Mouse (Mus musculus): ENCODE measurements at regions not wholly inside any gene's neighbourhood (a gene's known extent, or its start where the extent isn't known, plus 50 kb on each side); places are given as distances from the start of the nearest gene placed in this dataset.

DNA sequence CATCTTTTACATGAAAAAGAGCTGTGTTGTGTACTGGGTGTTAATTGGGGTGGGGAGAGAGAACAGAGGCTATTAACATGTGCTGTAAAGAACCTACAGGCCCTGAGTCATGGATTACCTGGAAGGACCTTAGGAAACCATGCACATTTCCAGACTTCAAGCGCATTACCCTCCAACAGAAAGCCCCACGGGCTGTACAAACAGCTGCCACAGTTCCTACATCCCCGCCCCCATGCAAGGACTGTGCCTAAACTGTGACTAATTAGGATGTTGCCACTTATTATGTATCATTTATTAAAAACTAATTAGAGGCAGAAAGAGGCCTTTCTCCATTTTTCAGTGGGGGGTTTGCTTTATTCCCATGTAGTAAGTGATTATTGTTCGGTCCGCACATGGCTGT is 277.5 kb upstream of the Pmfbp1 start:
- TF ChIP-seq POLR2A (IDR thresholded peaks at IDR 0.05; ENCODE audit: control insufficient read depth, low read depth, low read length) (no peak), CTCF (IDR thresholded peaks at IDR 0.05; ENCODE audit: control insufficient read depth, insufficient read depth, insufficient replicate concordance, low read depth, low read length) (no peak)
- no peaks in the 10 kb centered on the region for H3K4me1 ChIP-seq (ENCODE audit: control insufficient read depth, insufficient read depth, low read length)
- H3K36me3 ChIP-seq (ENCODE audit: control insufficient read depth, insufficient read depth, low read length): no peaks in the 10 kb centered on the region
- no peak overlapping the region for H3K27ac ChIP-seq (ENCODE audit: control insufficient read depth, insufficient read depth, low read depth, low read length)
- H3K4me3 ChIP-seq (ENCODE audit: control insufficient read depth, low read depth, low read length): no peak overlapping the region
- no peaks in the 10 kb centered on the region for H3K27me3 ChIP-seq (ENCODE audit: control insufficient read depth, insufficient read depth, low read length)

- Histone ChIP-seq H3K4me1 (ENCODE audit: control insufficient read depth, insufficient read depth, low read length) (no peaks in the 10 kb centered on the region), H3K27me3 (ENCODE audit: control insufficient read depth, insufficient read depth, low read length) (no peaks in the 10 kb centered on the region), H3K27ac (ENCODE audit: control insufficient read depth, insufficient read depth, low read depth, low read length) (no peak overlapping the region), H3K4me3 (ENCODE audit: control insufficient read depth, low read depth, low read length) (no peak overlapping the region), H3K36me3 (ENCODE audit: control insufficient read depth, insufficient read depth, low read length) (no peaks in the 10 kb centered on the region)
- no peak for TF ChIP-seq CTCF (IDR thresholded peaks at IDR 0.05; ENCODE audit: control insufficient read depth, insufficient read depth, insufficient replicate concordance, low read depth, low read length)
- no peak for TF ChIP-seq POLR2A (IDR thresholded peaks at IDR 0.05; ENCODE audit: control insufficient read depth, low read depth, low read length)
Measured at GRCm38 (mm10) chr8:109217326-109217725, 276.5 kb upstream of the Pmfbp1 start.

DNA sequence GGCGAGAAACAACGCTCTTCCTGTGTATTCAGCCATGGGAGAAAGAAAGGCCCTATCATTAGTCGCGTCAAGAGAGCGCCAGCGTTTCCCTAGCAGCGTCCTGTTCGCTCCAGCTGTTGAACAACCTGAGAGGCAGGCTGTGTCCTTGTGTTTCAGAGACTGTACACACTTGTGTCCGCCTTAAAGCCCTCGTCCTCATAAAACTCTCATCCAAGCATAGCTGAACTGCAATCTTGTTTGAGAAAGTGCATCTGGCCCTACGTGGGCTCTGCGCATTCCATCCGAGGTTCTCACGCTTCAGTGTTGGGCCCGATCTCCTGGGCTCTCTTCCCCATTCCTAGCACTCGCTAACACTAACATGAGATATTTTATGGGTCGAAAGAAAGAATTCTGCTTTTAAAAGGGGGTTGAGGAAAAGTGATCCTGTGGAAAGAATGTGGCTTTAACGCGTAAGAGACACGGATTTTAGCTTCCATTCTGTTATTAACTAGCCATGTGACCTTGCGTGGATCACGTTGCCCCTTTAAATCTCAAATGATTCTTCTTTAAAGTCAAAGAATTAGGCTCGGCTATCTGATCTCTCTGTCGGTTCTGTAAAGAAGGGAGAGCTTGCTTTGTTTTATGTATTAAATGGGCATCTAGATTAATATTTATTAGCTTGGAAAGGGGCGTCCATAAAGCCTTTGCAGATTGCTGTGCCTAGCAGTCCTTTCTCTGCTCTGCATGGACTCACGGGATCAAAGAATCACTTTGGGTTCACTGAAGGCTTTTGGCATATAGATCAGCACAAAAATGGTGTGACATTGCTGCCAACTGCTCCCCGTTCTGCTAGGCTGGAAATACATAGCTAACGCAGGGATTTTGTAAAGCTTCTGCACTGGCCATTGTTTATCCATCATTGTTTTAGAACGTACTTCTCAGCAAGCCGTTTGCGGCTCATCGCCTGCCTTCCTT is 261.3 kb upstream of the Pmfbp1 start:
- no peak for TF ChIP-seq POLR2A (IDR thresholded peaks at IDR 0.05; ENCODE audit: control insufficient read depth, low read depth, low read length)
- no peak for TF ChIP-seq CTCF (IDR thresholded peaks at IDR 0.05; ENCODE audit: control insufficient read depth, insufficient read depth, insufficient replicate concordance, low read depth, low read length)
- Histone ChIP-seq H3K4me3 (ENCODE audit: control insufficient read depth, low read depth, low read length) (peak overlapping the region; percentile 37; the same call in 1 of the 2 replicates), H3K4me1 (ENCODE audit: control insufficient read depth, insufficient read depth, low read length) (0 out of 2 replicates have a peak, but pooled peaks cover 3% of the 10 kb centered on the region), H3K27ac (ENCODE audit: control insufficient read depth, insufficient read depth, low read depth, low read length) (no peak overlapping the region), H3K27me3 (ENCODE audit: control insufficient read depth, insufficient read depth, low read length) (no peaks in the 10 kb centered on the region), H3K36me3 (ENCODE audit: control insufficient read depth, insufficient read depth, low read length) (no peaks in the 10 kb centered on the region)

GRCm38 (mm10) chr8:109245526-109245925 is 248.3 kb upstream of the Pmfbp1 start:
- Histone ChIP-seq H3K27me3 (ENCODE audit: control insufficient read depth, insufficient read depth, low read length) (no peaks in the 10 kb centered on the region), H3K4me1 (ENCODE audit: control insufficient read depth, insufficient read depth, low read length) (no peaks in the 10 kb centered on the region), H3K4me3 (ENCODE audit: control insufficient read depth, low read depth, low read length) (no peak overlapping the region), H3K27ac (ENCODE audit: control insufficient read depth, insufficient read depth, low read depth, low read length) (no peak overlapping the region), H3K36me3 (ENCODE audit: control insufficient read depth, insufficient read depth, low read length) (no peaks in the 10 kb centered on the region)
- TF ChIP-seq POLR2A (IDR thresholded peaks at IDR 0.05; ENCODE audit: control insufficient read depth, low read depth, low read length) (no peak), CTCF (IDR thresholded peaks at IDR 0.05; ENCODE audit: control insufficient read depth, insufficient read depth, insufficient replicate concordance, low read depth, low read length) (no peak)

GRCm38 (mm10) chr8:109247875-109248274 is 246.0 kb upstream of the Pmfbp1 start:
- H3K27ac ChIP-seq (ENCODE audit: control insufficient read depth, insufficient read depth, low read depth, low read length): no peak overlapping the region
- H3K4me3 ChIP-seq (ENCODE audit: control insufficient read depth, low read depth, low read length): no peak overlapping the region
- H3K27me3 ChIP-seq (ENCODE audit: control insufficient read depth, insufficient read depth, low read length): no peaks in the 10 kb centered on the region
- peaks cover 8% of the 10 kb centered on the region for H3K4me1 ChIP-seq (ENCODE audit: control insufficient read depth, insufficient read depth, low read length)
- TF ChIP-seq POLR2A (IDR thresholded peaks at IDR 0.05; ENCODE audit: control insufficient read depth, low read depth, low read length) (no peak), CTCF (IDR thresholded peaks at IDR 0.05; ENCODE audit: control insufficient read depth, insufficient read depth, insufficient replicate concordance, low read depth, low read length) (no peak)
- H3K36me3 ChIP-seq (ENCODE audit: control insufficient read depth, insufficient read depth, low read length): no peaks in the 10 kb centered on the region

GRCm38 (mm10) chr8:109248356-109248755 is 245.5 kb upstream of the Pmfbp1 start:
- no peaks in the 10 kb centered on the region for H3K36me3 ChIP-seq (ENCODE audit: control insufficient read depth, insufficient read depth, low read length)
- no peaks in the 10 kb centered on the region for H3K27me3 ChIP-seq (ENCODE audit: control insufficient read depth, insufficient read depth, low read length)
- TF ChIP-seq CTCF (IDR thresholded peaks at IDR 0.05; ENCODE audit: control insufficient read depth, insufficient read depth, insufficient replicate concordance, low read depth, low read length): no peak
- no peak for TF ChIP-seq POLR2A (IDR thresholded peaks at IDR 0.05; ENCODE audit: control insufficient read depth, low read depth, low read length)
- no peak overlapping the region for H3K27ac ChIP-seq (ENCODE audit: control insufficient read depth, insufficient read depth, low read depth, low read length)
- peaks cover 8% of the 10 kb centered on the region for H3K4me1 ChIP-seq (ENCODE audit: control insufficient read depth, insufficient read depth, low read length)
- no peak overlapping the region for H3K4me3 ChIP-seq (ENCODE audit: control insufficient read depth, low read depth, low read length)

DNA sequence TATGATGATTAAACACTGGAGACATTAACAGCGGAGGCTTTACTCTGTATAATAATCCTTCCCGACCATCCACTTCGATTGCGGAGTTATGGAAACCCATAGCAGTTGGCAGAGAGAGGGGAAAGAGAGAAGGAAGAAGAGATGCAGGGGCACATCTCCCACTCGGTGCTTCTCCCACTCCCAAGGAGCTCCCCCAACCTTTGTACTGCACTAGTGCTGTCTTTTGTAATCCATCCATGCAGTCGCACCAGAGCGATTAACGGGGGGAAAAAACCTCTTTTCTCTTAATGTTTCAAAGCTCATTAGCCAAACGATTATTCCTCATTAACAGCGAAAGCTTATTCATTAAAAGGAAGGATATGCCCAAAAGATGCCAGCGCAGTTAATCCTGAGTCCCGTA is 244.6 kb upstream of the Pmfbp1 start:
- peaks cover 8% of the 10 kb centered on the region for H3K4me1 ChIP-seq (ENCODE audit: control insufficient read depth, insufficient read depth, low read length)
- no peak overlapping the region for H3K27ac ChIP-seq (ENCODE audit: control insufficient read depth, insufficient read depth, low read depth, low read length)
- no peak overlapping the region for H3K4me3 ChIP-seq (ENCODE audit: control insufficient read depth, low read depth, low read length)
- H3K36me3 ChIP-seq (ENCODE audit: control insufficient read depth, insufficient read depth, low read length): no peaks in the 10 kb centered on the region
- TF ChIP-seq CTCF (IDR thresholded peaks at IDR 0.05; ENCODE audit: control insufficient read depth, insufficient read depth, insufficient replicate concordance, low read depth, low read length) (no peak), POLR2A (IDR thresholded peaks at IDR 0.05; ENCODE audit: control insufficient read depth, low read depth, low read length) (no peak)
- no peaks in the 10 kb centered on the region for H3K27me3 ChIP-seq (ENCODE audit: control insufficient read depth, insufficient read depth, low read length)
